Mouse (Mus musculus): ENCODE results near the gene Pa2g4. TPM values are rescaled to one million over a fixed set of nuclear protein-coding genes. Genes with fewer than 3 reads are reported as not detected.

The Pa2g4 gene
- polyA plus RNA-seq (2012; rRNA removed): 155 and 169 TPM in 2 replicates

DNA sequence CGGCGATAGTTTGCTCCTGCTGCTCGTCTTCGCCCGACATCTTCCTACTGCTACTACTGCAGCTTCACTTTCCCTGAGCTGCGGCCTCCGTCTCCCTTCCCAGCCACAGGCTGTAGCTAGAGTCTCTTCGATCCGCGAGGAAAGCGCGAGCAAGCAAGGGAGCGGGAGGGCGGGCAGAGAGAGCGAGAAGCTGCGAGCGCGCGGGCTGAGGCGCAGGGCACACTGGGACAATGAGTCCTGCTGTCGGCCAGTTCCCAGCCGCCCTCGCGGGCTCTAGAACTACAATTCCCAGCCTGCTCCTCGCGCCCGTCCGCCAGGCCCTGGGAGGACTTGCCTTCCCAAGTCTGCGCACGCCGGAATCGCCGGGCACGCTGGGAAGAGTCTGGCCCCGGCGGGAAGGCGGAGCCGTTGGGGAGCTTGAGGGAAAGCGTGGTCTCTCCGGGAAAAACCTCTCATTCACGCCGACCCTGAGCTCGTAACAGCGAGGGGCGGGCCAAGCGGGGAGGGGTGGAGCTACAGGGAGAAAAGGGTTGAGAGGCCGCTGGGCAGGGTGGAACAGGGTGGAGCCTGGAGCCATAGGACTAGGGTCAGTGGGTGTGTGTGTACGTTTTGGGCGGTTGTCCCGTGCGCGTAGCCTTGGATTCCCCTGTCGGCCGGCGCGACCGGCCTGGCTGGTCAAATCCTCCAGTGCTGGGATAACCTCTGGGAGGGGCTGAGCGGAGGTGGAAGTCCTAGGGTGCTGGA is at the start of gene Pa2g4:
Gene Pa2g4 (minus strand): TSS at position 200 of the 744 bp plus-strand sequence.

DNA sequence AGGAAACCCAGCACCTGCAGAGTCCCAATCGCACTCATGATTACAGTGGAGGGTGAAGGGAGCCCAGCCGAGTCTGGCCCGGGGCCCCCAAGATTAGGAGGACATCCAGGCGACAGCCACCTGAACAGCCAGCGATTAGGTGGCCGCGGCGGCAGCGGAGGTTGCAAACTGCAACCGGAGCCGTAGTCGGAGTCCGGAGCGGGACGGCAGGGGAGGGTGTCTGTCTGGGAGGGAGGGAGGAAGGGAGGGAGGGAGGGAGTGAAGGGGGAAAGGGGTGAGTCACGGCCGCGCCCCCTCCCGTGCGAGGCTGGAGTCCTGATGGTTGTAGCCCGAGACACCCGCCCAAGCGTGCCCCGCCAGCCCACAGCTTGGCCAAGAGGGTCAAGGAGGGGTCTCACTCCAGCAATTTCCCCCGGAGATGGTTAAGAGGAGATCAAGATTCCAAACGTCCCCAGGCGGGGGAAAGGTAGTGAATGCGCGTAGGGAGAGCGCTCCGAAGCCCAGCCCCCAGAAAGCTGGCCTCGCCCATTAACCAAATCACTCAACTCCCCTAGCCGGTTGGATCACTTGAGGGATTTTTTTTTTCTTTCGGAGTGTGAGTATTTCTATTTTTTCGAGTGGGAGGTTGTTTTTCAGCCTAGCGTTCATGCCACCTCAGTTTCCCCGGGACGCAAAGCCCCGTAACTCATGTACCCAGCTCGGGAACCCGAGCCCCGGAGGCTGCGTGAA is 23.8 kb upstream of the Pa2g4 start, which contains the start of gene Erbb3:
Gene Erbb3 (minus strand): TSS at position 189 of the 729 bp plus-strand sequence.

DNA sequence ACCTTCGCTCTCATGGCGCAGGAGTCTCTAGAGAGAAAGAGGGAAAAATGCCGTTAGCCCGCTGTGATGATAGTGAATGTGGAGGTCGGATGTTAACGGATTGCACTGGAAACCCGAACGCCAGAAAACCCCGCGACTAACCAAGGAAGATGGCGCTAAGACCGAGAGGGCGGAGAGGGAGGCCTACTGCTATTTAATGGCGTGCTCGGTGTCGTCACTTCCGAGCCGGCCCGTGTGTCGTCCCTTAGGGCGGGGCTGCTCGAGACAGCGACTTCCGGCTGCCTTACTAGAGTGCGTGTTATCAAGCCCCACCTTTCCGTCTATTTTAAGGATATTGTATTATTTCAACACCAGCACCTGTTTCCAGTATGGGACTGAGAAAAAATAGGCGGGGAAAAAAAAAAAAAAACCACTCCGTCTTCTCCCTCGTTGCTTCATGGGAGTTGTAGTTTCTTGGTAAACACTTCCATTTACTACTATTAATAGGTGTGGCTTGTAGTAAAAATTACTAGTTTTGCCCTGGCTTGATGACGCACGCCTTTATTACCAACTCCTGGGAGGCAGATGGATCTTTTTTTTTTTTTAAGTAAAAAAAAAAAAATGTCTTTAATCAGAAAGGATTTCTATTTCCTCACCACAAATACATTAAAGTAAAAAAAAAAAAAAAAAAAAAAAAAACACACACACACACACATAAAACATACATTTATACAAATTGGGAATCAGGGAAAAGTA is 16.7 kb downstream of the Pa2g4 start, which contains the start of gene Rpl41:
Gene Rpl41 (minus strand): TSS at position 359 of the 735 bp plus-strand sequence.

DNA sequence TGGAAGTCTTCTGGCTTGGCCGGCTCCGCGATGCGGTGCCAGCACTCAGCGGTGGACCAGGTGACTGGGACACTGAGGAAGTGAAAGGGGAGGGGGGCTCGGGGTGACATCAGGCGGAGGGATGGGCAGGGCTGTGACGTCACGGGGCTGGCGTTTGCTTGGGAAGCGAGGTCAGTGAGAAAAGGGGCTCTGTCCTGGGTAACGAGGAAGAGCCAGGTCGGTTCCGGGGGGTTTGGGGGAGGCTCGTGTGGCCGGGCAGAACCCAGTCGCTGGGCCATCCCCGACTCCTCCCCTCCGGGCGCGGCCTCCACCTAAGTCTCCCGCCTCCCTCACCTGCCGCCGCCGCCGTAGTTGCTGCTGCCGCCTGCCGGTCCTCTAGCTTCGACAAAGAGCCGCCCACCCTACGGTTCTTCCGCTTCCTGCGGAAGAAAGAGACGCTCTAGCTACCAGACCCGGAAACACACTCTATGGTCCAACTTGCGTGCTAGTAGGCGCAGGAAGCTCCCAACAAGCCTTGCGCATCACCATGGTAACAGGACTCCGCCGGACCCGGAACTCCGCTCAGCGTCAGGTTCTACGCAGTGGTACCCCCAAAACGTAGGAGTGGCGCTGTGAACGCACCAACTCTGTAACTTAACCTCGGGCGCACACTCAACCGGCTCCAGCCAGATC is 18.3 kb downstream of the Pa2g4 start, which contains the start of gene Zc3h10:
Gene Zc3h10 (minus strand): TSS at position 414 of the 672 bp plus-strand sequence.

DNA sequence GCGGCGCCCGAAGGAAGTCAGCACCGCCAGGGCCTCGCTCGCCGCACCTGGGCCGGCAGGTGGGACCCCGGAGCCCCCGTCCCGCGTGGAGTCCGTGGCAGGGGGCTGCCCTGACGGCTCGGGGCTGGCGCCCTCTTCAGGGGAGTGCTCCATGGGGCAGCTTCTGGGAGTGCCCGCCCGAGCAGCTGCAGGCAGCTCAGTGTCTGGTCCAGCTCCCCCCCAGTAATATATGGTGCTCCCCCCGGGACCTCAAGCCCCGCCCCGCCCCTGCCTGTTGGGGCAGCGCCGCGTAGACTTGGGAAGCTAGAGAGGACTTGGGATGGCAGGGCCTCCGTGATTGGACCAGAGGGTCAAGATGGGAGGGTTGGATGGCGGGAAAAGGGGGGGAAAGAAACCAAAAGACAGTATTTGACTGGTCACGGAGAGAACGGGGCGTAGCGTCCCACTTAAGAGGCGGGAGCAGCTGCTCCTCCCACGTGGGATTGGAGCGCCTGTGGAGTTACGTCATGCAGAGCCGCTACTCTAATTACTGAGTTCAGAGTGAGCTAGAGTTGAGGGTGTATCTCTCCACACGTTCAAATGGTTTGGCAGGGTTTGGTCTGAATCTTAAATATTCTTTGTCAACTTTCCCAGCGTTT is 40.0 kb downstream of the Pa2g4 start, which contains the start of gene Esyt1:
Gene Esyt1 (minus strand): TSS at position 201 of the 638 bp plus-strand sequence.

Other genes starting within 250 kb of the Pa2g4 start
- gene Cnpy2, start 243.5 kb downstream of the Pa2g4 start, polyA plus RNA-seq (2012; rRNA removed): 110 and 127 TPM in 2 replicates
- gene Cs, start 228.3 kb downstream of the Pa2g4 start, polyA plus RNA-seq (2012; rRNA removed): 172 and 176 TPM in 2 replicates
- gene Coq10a, start 197.0 kb downstream of the Pa2g4 start, polyA plus RNA-seq (2012; rRNA removed): 77.1 and 77.4 TPM in 2 replicates
- 47.3 and 49.7 TPM in 2 replicates for gene Ankrd52, start 188.9 kb downstream of the Pa2g4 start, polyA plus RNA-seq (2012; rRNA removed)
- gene Slc39a5, start 164.8 kb downstream of the Pa2g4 start, polyA plus RNA-seq (2012; rRNA removed): 0.10 and 0.28 TPM in 2 replicates
- gene Nabp2, start 154.5 kb downstream of the Pa2g4 start, polyA plus RNA-seq (2012; rRNA removed): 94.8 and 115 TPM in 2 replicates
- 62.8 and 67.8 TPM in 2 replicates for gene Rnf41, start 154.3 kb downstream of the Pa2g4 start, polyA plus RNA-seq (2012; rRNA removed)
- 361 and 409 TPM in 2 replicates for gene Smarcc2, start 106.7 kb downstream of the Pa2g4 start, polyA plus RNA-seq (2012; rRNA removed)
- 1,386 and 1,494 TPM in 2 replicates for gene Myl6, start 71.8 kb downstream of the Pa2g4 start, polyA plus RNA-seq (2012; rRNA removed)
- gene Myl6b, start 67.3 kb downstream of the Pa2g4 start, polyA plus RNA-seq (2012; rRNA removed): 30.5 and 38.6 TPM in 2 replicates
- gene Esyt1, start 40.1 kb downstream of the Pa2g4 start, polyA plus RNA-seq (2012; rRNA removed): 16.6 and 28.0 TPM in 2 replicates
- gene Zc3h10, start 18.2 kb downstream of the Pa2g4 start, polyA plus RNA-seq (2012; rRNA removed): 18.2 and 19.1 TPM in 2 replicates
- gene Rpl41, start 16.7 kb downstream of the Pa2g4 start, polyA plus RNA-seq (2012; rRNA removed): 3,335 and 3,553 TPM in 2 replicates
- gene Erbb3, start 23.7 kb upstream of the Pa2g4 start, polyA plus RNA-seq (2012; rRNA removed): 0.85 and 5.3 TPM in 2 replicates
- 1,129 and 1,158 TPM in 2 replicates for gene Rps26, start 60.8 kb upstream of the Pa2g4 start, polyA plus RNA-seq (2012; rRNA removed)
- gene Ikzf4, start 80.0 kb upstream of the Pa2g4 start, polyA plus RNA-seq (2012; rRNA removed): 20.6 and 21.6 TPM in 2 replicates
- gene Suox, start 108.1 kb upstream of the Pa2g4 start, polyA plus RNA-seq (2012; rRNA removed): 11.9 and 12.8 TPM in 2 replicates
- 99.1 and 109 TPM in 2 replicates for gene Rab5b, start 130.3 kb upstream of the Pa2g4 start, polyA plus RNA-seq (2012; rRNA removed)
- 0.32 and 2.9 TPM in 2 replicates for gene Pmel, start 138.2 kb upstream of the Pa2g4 start, polyA plus RNA-seq (2012; rRNA removed)
- gene Cdk2, start 139.0 kb upstream of the Pa2g4 start, polyA plus RNA-seq (2012; rRNA removed): 42.0 and 48.0 TPM in 2 replicates
- 9.1 and 13.5 TPM in 2 replicates for gene Dgka, start 178.9 kb upstream of the Pa2g4 start, polyA plus RNA-seq (2012; rRNA removed)
- gene Pym1, start 181.9 kb upstream of the Pa2g4 start, polyA plus RNA-seq (2012; rRNA removed): 67.1 and 67.8 TPM in 2 replicates
- gene Mmp19, start 224.9 kb upstream of the Pa2g4 start, polyA plus RNA-seq (2012; rRNA removed): 0.69 and 0.94 TPM in 2 replicates
- gene Dnajc14, start 238.1 kb upstream of the Pa2g4 start, polyA plus RNA-seq (2012; rRNA removed): 27.9 and 30.6 TPM in 2 replicates
- 25.4 and 29.3 TPM in 2 replicates for gene Tmem198b, start 238.4 kb upstream of the Pa2g4 start, polyA plus RNA-seq (2012; rRNA removed)